Mouse (Mus musculus) embryonic facial prominence, embryonic 14.5 days (tissue): Measurements from ENCODE around the gene Thegl. TPM values are rescaled to one million over a fixed set of nuclear protein-coding genes. Genes with fewer than 3 reads are reported as not detected.

Experiments
- ATAC-seq: fragments of 200-750 bp; cut with Nextera tagmentation; 2 replicates; pipeline ENCODE4 v1.8.0; 2017; ENCODE audit warnings: low read depth, moderate number of reproducible peaks, moderate TSS enrichment
- DNase-seq: peaks from one replicate; pipeline ENCODE4 v3.0.0-alpha.2; 2015; ENCODE audit warnings: low spot score
- H3K27ac ChIP-seq: fragments of 300-500 bp; sonication (generic); replicated peaks from 2 replicates; pipeline ENCODE4 v1.5.1; 2014; ENCODE audit warnings: low read depth, mild to moderate bottlenecking, low read length, moderate library complexity
- H3K27me3 ChIP-seq: fragments of 300-500 bp; sonication (generic); replicated peaks from 2 replicates; pipeline ENCODE4 v1.6.1; 2014; ENCODE audit warnings: low read length; ENCODE audit not compliant: control insufficient read depth, insufficient read depth
- H3K36me3 ChIP-seq: fragments of 300-500 bp; sonication (generic); 2 replicates; pipeline ENCODE4 v1.6.1; 2014; ENCODE audit warnings: low read length, mixed read lengths; ENCODE audit not compliant: control insufficient read depth, insufficient read depth
- H3K4me1 ChIP-seq: fragments of 300-500 bp; sonication (generic); 2 replicates; pipeline ENCODE4 v1.6.1; 2014; ENCODE audit warnings: antibody characterized with exemption, low read length; ENCODE audit not compliant: control insufficient read depth, insufficient read depth
- H3K4me2 ChIP-seq: fragments of 300-500 bp; sonication (generic); 2 replicates; pipeline ENCODE4 v1.6.1; 2014; ENCODE audit warnings: low read depth, mild to moderate bottlenecking, low read length, moderate library complexity, mixed read lengths
- H3K4me3 ChIP-seq: fragments of 300-500 bp; sonication (generic); 2 replicates; pipeline ENCODE4 v1.5.1; 2014; ENCODE audit warnings: low read depth, mild to moderate bottlenecking, low read length
- H3K9ac ChIP-seq: fragments of 300-500 bp; sonication (generic); 2 replicates; pipeline ENCODE4 v1.6.1; 2014; ENCODE audit warnings: low read depth, mild to moderate bottlenecking, low read length, moderate library complexity, mixed read lengths
- H3K9me3 ChIP-seq: fragments of 300-500 bp; sonication (generic); 2 replicates; pipeline ENCODE4 v1.6.1; 2016; ENCODE audit warnings: low read length; ENCODE audit not compliant: control insufficient read depth
- WGBS: fragments of 180-500 bp; shearing (Covaris S2); extraction: QIAGEN DNeasy Blood & Tissue Kit; methylation state at CpG from one replicate; pipeline ENCODE4 v1.1.7; 2014; 5-methylcytosine and 5-hydroxymethylcytosine counted together
- polyA plus RNA-seq: library from polyadenylated mRNA; unstranded; fragments of >200 nt; fragmentation: Nextera tagmentation; extraction: Ambion mirVana; gene quantifications from 2 replicates; pipeline ENCODE4 v1.2.1, GENCODE M21; 2014

Thegl gene
- polyA plus RNA-seq, 1 experiment from 2014 or later, result 0.43 TPM

- no peaks in the 10 kb centered on the region for H3K4me1 ChIP-seq
- DNase-seq (no peak), ATAC-seq (no peak)
- peaks cover 94% of the 10 kb centered on the region for H3K36me3 ChIP-seq
- no peak overlapping the region for H3K4me2 ChIP-seq
- H3K27ac ChIP-seq, result no peak overlapping the region
- no peak overlapping the region for H3K4me3 ChIP-seq
- no peaks in the 10 kb centered on the region for H3K27me3 ChIP-seq
- WGBS, result 92% methylated on average over 3 of the region's 3 CpGs
- no peak overlapping the region for H3K9ac ChIP-seq
- H3K9me3 ChIP-seq, result no peaks in the 10 kb centered on the region
Observed at GRCm38 (mm10) chr5:76990789-76991188, 25.0 kb upstream of the Thegl start.

GRCm38 (mm10) chr5:76993174-76993814, 22.5 kb upstream of the Thegl start:
- no peak for ATAC-seq
- peaks cover 93% of the 10 kb centered on the region for H3K36me3 ChIP-seq

DNA sequence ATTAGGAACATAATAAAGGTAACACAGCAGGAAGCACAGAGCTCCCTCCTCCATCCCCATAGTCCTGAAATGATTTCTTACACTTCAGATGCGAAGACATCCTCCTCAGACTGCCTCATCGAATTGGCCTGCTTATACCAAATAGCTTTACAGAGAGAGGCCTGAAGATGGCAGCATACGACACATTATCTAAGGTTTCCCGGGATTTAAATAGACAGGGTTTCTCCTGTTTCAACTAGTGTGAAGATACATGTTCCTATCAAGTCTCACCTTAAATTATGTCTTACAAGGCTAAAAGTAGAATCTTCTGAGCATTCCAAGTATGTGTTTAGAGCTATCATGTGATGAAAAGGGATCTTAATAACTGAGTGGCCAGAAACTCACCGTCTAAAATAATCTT, 17.4 kb upstream of the Thegl start:
- no peaks in the 10 kb centered on the region; the same call in 1 of the 2 replicates for H3K4me1 ChIP-seq
- H3K9ac ChIP-seq, result no peak overlapping the region
- H3K36me3 ChIP-seq, result peaks cover 72% of the 10 kb centered on the region
- DNase-seq, result peak; percentile 75
- H3K4me2 ChIP-seq, result no peak overlapping the region
- H3K9me3 ChIP-seq, result no peaks in the 10 kb centered on the region
- no peak for ATAC-seq
- H3K27me3 ChIP-seq, result no peaks in the 10 kb centered on the region
- no peak overlapping the region for H3K4me3 ChIP-seq
- 50% methylated on average over 5 of the region's 5 CpGs for WGBS
- H3K27ac ChIP-seq, result no peak overlapping the region

More at GRCm38 (mm10) chr5:76993174-76993814, 22.5 kb upstream of the Thegl start:
- WGBS, result 94% methylated on average over 5 of the region's 5 CpGs
- H3K9me3 ChIP-seq, result no peaks in the 10 kb centered on the region
- no peak overlapping the region for H3K4me3 ChIP-seq
- H3K27me3 ChIP-seq, result no peaks in the 10 kb centered on the region
- no peak overlapping the region for H3K4me2 ChIP-seq
- no peak overlapping the region for H3K9ac ChIP-seq
- H3K4me1 ChIP-seq, result no peaks in the 10 kb centered on the region
- H3K27ac ChIP-seq, result no peak overlapping the region
- DNase-seq, result no peak

DNA sequence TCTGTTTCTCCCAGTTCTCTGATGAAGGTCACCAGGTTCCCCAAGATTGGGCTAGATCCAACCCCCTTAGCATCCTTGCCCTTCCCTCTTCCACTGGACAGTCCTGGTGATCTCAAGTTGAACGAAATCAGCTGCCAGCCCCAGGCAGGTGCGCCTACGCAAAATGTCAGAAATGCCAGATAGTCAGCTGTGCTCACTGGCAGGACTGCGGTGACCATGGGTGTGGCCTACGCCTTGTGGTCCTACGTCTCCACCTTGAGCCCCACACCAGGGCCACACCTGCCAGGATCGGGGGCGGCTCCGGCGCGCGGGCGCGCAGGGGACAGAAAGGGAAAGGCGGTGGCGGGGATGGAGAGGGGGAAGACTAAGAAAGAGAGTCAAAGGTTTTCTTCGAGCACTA, 14.6 kb upstream of the Thegl start:
- no peak overlapping the region for H3K4me3 ChIP-seq
- no peak overlapping the region for H3K9ac ChIP-seq
- H3K4me1 ChIP-seq, result no peaks in the 10 kb centered on the region; the same call in 1 of the 2 replicates
- WGBS, result 94% methylated on average over 17 of the region's 17 CpGs
- H3K27me3 ChIP-seq, result no peaks in the 10 kb centered on the region
- no peak overlapping the region for H3K27ac ChIP-seq
- DNase-seq, result no peak
- H3K9me3 ChIP-seq, result no peaks in the 10 kb centered on the region
- no peak overlapping the region for H3K4me2 ChIP-seq
- peaks cover 45% of the 10 kb centered on the region for H3K36me3 ChIP-seq
- ATAC-seq, result no peak

GRCm38 (mm10) chr5:77004051-77004821, 11.6 kb upstream of the Thegl start, which contains the start of gene Arl9:
Gene Arl9 (plus strand): TSS chr5:77004055.
- no peak within 1 kb of the TSS for H3K9ac ChIP-seq
- ATAC-seq (no peak), DNase-seq (no peak)
- no peak within 1 kb of the TSS for H3K4me2 ChIP-seq
- H3K4me3 ChIP-seq, result no peak within 1 kb of the TSS
- no peaks in the 10 kb centered on the region for H3K27me3 ChIP-seq
- H3K36me3 ChIP-seq, result peaks cover 17% of the 10 kb centered on the region
- H3K9me3 ChIP-seq, result no peaks in the 10 kb centered on the region
- no peaks in the 10 kb centered on the region; the same call in 1 of the 2 replicates for H3K4me1 ChIP-seq
- H3K27ac ChIP-seq, result no peak within 1 kb of the TSS
- WGBS, result 93% methylated on average over 6 of the region's 6 CpGs

DNA sequence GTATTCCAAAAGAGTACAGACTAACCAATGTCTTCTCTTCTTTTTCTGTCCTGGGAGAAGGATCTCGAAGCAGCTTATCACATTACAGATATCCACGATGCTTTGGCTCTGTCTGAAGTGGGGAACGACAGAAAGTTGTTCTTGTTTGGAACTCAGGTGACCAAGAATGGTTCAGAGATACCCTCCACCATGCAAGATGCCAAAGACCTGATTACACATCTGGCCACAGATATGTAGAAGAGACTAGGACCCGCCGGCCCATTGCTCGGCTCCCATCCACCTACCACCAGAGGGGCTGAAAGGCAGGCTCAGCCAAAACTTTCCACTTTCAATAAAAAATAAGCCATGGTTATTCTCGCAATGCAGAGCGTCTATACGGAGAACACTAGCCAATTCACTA, 5.5 kb upstream of the Thegl start:
- H3K4me2 ChIP-seq, result no peak overlapping the region
- no peak overlapping the region for H3K4me3 ChIP-seq
- no peaks in the 10 kb centered on the region for H3K27me3 ChIP-seq
- 88% methylated on average over 9 of the region's 9 CpGs for WGBS
- H3K4me1 ChIP-seq, result no peaks in the 10 kb centered on the region
- H3K27ac ChIP-seq, result no peak overlapping the region
- ATAC-seq, result no peak
- no peak for DNase-seq
- no peak overlapping the region for H3K9ac ChIP-seq
- H3K36me3 ChIP-seq, result no peaks in the 10 kb centered on the region
- no peaks in the 10 kb centered on the region for H3K9me3 ChIP-seq

DNA sequence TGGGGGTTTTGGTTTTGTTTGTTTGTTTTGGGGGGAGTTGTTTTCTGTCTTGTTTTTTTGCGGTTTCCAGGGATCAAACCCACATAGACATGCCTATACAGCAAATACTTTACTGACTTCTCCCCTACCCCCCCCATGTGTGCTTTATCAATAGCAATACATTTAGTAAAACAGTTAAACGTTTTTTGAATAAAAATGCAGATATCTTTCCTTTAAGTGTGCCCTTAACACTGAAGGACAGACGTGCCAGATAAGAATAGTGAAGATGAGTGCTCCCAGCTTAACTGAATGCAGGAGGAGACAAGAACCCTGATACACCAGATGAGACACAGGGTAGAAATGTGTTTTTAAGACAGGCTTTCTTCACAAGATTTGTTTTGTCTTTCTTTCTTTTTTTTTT, 4.7 kb upstream of the Thegl start:
- DNase-seq, result no peak
- H3K36me3 ChIP-seq, result no peaks in the 10 kb centered on the region
- H3K9ac ChIP-seq, result no peak overlapping the region
- H3K27ac ChIP-seq, result no peak overlapping the region
- WGBS, result 64% methylated on average over 3 of the region's 3 CpGs
- H3K4me2 ChIP-seq, result no peak overlapping the region
- no peaks in the 10 kb centered on the region for H3K4me1 ChIP-seq
- ATAC-seq, result no peak
- no peaks in the 10 kb centered on the region for H3K9me3 ChIP-seq
- no peaks in the 10 kb centered on the region for H3K27me3 ChIP-seq
- no peak overlapping the region for H3K4me3 ChIP-seq

DNA sequence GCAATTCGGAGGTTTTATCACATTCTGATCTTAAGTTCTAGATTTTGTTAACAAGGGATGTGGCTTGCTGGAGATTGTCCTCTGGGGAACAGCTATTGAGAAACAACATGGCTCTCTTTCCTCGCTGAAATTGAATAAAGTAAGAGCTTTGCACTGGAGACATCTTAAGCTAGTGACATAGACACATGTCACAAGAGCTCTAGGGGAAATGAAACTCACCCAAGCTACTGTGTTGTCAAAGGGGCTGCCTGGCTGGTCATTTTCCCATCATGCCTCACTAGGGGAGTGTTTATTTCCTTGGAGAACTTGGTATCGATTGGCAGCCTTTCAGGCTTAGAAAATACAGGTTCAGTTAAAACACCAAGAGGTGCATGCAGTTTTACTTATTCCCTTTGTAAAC, 2.7 kb upstream of the Thegl start:
- Histone ChIP-seq H3K9ac (no peak overlapping the region), H3K27ac (no peak overlapping the region), H3K4me1 (no peaks in the 10 kb centered on the region), H3K4me3 (no peak overlapping the region), H3K27me3 (no peaks in the 10 kb centered on the region), H3K9me3 (no peaks in the 10 kb centered on the region), H3K36me3 (no peaks in the 10 kb centered on the region), H3K4me2 (no peak overlapping the region)
- DNase-seq (no peak), ATAC-seq (no peak)
- 68% methylated on average over 3 of the region's 3 CpGs for WGBS
